Mouse (Mus musculus): ENCODE data around the gene Pot1b. TPM values are rescaled to one million over a fixed set of nuclear protein-coding genes. Genes with fewer than 3 reads are reported as not detected.

The Pot1b gene
- 11.1 and 13.9 TPM in 2 replicates for polyA plus RNA-seq (2012; rRNA removed)

DNA sequence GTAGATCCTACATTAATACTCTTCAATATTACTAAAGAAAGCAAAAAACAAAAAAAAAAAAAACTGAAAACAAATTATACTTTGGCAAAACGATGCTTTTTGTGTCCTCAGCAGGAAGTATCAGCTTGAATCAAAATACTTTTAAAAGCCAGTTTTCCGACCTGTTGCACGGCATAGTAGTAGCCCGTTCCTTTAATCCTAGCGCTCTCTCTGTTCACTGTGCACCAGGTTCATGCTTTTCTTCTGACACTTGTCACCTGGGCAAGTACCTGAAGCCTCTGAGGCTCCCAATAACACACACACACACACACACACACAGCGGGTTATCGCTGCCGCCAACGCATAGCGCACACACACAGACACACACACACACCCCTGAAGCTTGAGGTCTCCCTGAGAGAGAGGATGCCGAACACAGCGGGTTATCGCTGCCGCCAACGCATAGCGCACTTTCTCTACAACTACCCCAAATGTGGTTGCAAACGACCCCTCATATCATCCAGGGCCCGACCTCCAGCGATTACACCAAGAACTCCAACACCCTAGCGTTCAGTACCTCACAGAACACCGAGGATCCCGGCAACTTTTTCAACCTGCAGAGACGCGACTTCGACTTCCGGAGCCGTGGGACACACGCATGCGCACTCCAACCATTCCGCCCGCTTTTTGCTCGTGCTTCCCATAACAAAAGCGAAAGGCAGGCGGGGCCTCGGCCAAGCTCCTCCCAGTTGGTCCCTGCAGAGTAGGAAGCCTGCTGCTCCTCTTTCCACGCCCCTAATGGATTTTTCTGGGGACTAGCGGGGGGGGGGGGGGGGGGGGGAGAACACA, at the start of gene Pot1b:
Gene Pot1b (minus strand): TSS at position 645 of the 828 bp plus-strand sequence.
- peak; percentile 83 for DNase-seq (ENCODE audit: low spot score)

DNA sequence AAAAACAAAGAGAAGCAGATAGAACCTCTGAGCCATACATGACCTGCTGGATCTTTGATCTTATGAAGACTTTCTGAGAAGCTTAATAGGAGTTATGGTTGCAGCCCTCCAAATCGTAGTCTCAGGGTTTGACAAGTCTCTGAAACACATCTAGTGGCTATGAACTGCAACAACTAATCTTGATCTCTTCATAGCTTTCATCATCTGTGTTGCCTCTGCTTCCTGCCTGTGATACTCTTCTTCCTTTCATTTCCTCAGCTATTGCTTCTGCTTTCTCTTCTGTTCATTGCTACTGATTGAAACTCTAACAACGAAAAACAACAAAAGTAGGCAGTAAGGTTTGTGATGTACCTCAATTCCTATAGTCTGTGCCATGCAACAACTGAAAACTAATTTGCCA, 38.7 kb upstream of the Pot1b start:
- DNase-seq (ENCODE audit: low spot score) = no peak

DNA sequence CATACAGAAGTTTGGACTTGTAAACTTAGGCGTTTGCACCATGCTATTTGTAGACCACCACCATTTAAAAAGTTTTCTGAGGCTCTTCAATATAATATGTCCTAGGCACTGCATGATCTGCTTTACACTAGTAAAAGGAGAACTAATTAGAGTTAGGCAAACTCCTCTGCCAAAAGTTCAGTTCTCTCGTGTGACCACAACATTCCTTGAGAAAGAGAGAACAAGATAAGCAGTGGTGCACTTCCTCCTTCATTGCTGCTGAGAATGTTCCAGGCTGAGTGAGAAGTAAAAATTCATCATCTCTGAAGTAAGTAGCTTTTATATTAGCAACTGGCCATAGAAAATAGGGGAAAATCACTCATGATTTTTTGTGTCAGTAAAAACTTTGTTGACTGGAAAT, 37.4 kb upstream of the Pot1b start, which contains the start of gene Adgre4:
Gene Adgre4 (plus strand): TSS at position 199 of the 400 bp plus-strand sequence.
- DNase-seq (ENCODE audit: low spot score) = no peak

DNA sequence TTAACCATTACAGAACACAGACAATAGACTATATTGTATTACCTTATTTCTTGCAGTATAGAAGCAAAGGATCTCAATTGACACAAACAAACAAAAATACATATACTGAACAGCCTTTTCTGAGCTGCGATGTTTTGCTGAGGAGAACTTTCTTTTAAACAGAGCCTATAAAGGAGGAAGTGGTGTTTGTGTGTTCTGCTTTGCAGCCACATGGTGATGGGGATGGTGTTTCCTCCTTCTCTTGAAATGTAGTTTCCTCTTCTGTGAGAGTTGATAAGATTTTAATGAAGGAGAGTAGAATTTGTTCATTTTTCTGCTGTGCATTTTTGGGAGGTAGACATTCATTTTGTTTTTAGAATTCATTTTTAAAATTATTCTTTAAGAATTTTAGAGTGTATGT, 24.2 kb upstream of the Pot1b start:
- no peak for DNase-seq (ENCODE audit: low spot score)

DNA sequence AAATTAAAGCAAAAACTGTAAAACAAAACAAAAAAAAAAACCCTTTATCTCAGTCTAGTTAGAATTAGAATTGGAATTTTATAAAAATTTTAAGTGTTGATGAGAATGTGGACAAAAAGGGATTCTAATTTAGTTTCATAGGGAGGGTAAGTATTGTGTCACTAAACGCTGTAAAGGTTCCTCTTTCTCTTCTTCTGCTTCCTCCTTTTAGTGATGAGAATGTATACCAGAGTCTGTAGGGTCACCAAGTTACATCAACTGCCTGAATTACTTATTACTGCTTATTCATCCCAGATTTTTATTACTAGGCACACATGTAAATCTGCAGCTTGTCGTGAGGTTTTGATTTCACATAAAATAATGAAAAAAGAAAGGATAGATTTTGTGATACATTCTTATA, 13.8 kb upstream of the Pot1b start:
- no peak for DNase-seq (ENCODE audit: low spot score)

DNA sequence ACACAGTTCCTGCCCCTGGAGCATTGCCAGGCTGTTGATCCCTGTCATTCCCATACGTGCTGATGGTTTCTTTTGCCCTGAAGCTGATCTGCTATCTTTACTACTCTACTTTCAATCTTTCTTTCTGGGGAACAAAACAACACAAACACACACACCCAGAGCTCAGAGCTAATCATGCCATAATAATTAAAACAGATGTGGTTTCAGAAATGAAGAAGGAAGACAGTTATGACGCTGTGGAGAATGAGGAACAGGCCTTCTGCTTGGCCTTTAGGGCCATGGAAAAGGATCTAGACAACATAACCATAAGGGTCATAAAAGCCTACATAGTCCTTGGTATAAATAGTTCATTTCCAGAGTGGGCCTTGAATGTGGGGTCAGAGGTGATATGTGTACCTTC, 9.8 kb upstream of the Pot1b start:
- DNase-seq (ENCODE audit: low spot score) = no peak

DNA sequence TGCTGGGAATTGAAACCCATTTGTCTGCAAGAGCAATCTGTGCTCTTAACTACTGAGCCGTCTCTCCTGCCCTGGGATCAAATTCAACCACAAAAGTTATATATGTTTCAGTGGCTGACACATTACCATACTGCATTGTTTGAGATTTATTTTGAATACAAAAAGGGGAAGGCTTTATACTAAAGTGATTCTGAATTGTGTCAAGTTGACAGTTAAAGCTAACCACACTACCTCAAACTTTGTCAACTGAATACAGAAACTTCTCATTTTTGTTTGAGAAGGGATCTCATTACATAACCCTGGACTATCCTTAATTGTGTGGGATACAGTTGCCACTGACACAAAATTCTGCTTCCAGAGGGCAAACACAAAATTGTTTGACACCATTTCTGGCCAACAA, 8.8 kb upstream of the Pot1b start:
- no peak for DNase-seq (ENCODE audit: low spot score)

DNA sequence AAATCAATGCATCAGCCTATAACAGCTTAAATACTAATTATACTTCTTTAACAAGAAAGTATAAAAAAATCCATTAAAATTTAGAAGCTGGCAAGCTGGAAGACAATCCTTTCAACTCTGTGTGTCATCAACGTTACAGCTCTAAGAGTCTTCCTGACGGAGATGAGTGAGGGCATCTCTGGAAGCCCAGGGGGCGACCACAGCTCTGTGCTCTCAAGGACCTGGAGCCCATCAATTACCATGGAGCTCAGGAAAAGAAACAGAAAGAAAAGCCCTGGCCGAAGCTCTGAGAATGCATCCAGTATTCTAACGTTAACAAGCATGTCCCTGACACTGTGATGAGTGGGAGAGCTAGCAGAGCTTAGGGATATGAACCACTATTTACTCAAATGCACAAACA, 9.6 kb downstream of the Pot1b start:
- DNase-seq (ENCODE audit: low spot score) = no peak

DNA sequence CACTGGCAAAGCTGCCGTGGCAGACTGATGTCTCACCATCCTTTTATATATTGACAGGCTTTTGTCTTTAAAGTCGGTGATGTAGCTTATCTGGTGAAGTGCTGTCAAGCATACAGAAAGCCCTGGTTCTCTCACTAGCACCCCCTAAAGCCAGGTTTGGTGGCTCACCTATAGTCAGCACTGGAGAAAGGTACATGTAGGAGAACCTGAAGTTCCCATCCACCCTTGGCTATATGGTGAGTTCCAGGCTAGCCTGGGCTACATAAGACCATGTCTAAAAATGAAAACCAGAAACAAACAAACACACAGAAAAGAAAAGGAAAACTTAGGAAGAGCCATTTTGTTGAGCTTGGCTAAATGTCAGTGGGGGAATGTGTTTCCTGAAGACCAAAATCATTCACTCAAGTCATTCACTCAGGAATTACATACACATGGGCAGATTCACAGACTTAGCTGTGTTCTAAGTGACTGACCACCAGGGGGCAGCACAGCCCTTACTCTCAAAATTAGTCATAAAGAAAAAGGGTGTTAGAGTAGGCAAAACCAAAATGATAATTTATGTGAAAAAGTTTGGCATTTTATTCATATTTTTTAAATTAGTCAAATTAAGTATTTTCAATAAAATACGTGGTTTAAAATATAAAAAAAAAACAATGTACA, 10.1 kb downstream of the Pot1b start:
- DNase-seq (ENCODE audit: low spot score) = peak; percentile 29

DNA sequence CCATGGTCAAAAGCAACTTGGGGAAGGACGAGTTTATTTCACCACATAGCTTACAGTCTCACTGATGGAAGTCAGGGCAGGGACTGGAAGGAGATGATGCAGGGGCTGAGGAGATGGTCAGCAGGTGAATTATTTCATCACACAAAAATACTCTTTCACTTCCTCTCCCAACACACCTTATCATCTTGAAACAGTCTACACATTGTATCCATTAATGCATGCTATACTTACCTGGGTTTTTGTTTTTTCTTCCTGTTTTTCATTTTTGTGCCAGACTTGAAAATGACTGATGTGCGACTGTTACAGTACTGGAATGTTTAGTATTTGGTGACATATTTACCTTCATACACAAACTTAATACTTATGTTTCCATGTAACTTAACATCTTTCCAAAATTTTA, 13.0 kb downstream of the Pot1b start:
- no peak for DNase-seq (ENCODE audit: low spot score)

DNA sequence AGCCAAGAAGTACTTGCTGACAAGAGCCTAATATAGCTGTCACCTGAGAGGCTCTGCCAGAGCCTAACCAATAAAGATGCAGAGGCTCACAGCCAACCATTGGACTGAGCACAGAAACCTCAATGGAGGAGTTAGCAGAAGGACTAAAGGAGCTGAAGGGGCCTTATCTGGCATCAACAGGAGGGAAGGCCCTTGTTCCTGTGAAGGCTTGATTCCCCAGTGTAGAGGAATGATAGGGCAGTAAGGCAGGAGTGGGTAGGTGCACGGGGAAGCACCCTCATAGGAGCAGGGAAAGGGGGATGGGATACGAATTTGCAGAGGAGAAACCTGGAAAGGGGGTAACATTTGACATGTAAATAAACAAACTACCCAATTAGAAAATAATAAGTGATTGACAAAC, 51.3 kb downstream of the Pot1b start:
- no peak for DNase-seq (ENCODE audit: low spot score)

DNA sequence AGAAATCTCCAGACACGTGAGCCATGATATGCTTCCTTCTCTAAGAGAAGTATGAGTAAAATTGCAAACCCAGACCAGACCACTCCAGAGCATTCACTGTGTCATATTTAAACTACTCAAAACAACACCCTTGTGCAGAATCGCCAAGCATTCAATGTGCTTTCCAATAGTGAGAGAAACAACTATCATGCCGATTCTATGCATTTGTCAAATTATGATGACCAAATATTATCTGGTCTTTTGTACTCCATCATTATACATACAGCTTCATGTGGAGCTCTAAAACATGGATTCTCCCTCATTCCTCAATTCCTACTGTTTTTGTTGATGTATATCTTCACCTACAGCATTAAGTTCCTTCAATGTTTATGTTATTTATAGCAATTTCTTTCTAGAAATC, 87.3 kb downstream of the Pot1b start, which contains the start of gene Vmn2r118:
Gene Vmn2r118 (minus strand): TSS at position 101 of the 400 bp plus-strand sequence.
- no peak for DNase-seq (ENCODE audit: low spot score)

Other genes starting within 250 kb of the Pot1b start
- gene Vmn2r118, start 87.4 kb downstream of the Pot1b start, polyA plus RNA-seq (2012; rRNA removed) = 0.01 TPM in 1 of 2 replicates, not detected in the other
- 0.58 and 0.60 TPM in 2 replicates for gene Adgre4, start 37.4 kb upstream of the Pot1b start, polyA plus RNA-seq (2012; rRNA removed)
- gene Zfp119a, start 166.3 kb upstream of the Pot1b start, polyA plus RNA-seq (2012; rRNA removed) = 4.7 and 5.2 TPM in 2 replicates
- gene Zfp959, start 179.5 kb upstream of the Pot1b start, polyA plus RNA-seq (2012; rRNA removed) = 8.4 and 8.8 TPM in 2 replicates
- gene Zfp119b, start 236.9 kb upstream of the Pot1b start, polyA plus RNA-seq (2012; rRNA removed) = 5.4 TPM in 2 replicates
- 2.9 and 3.1 TPM in 2 replicates for gene Ebi3, start 240.0 kb upstream of the Pot1b start, polyA plus RNA-seq (2012; rRNA removed)
- gene Yju2, start 246.5 kb upstream of the Pot1b start, polyA plus RNA-seq (2012; rRNA removed) = 10.1 and 11.1 TPM in 2 replicates